Mouse (Mus musculus) embryonic fibroblast, embryonic 13.5 days (primary cell): ENCODE data around the gene Mylk3. TPM values are rescaled to one million over a fixed set of nuclear protein-coding genes. Genes with fewer than 3 reads are reported as not detected.

Experiments
- H3K27ac ChIP-seq: 2 replicates; pipeline ENCODE4 v1.5.1; 2012; ENCODE audit warnings: low read length, control low read depth, inconsistent platforms; ENCODE audit not compliant: insufficient read depth
- H3K4me1 ChIP-seq: 2 replicates; pipeline ENCODE4 v1.6.1; 2011; ENCODE audit warnings: low read length; ENCODE audit not compliant: control insufficient read depth, insufficient read depth
- H3K4me3 ChIP-seq: 2 replicates; pipeline ENCODE4 v1.5.1; 2011; ENCODE audit warnings: mild to moderate bottlenecking, control low read depth, low read length; ENCODE audit not compliant: insufficient read depth
- CTCF ChIP-seq: IDR thresholded peaks from 2 replicates; pipeline ENCODE4 v1.5.1; 2011; ENCODE audit warnings: mild to moderate bottlenecking, control low read depth, low read length, moderate library complexity, borderline replicate concordance; ENCODE audit not compliant: insufficient read depth
- POLR2A ChIP-seq: IDR thresholded peaks from 2 replicates; pipeline ENCODE4 v1.6.1; 2011; ENCODE audit warnings: low read depth, mild to moderate bottlenecking, control low read depth, low read length, moderate library complexity
- polyA plus RNA-seq: library from polyadenylated mRNA; stranded (reverse); fragments of >200 nt; gene quantifications from 2 replicates; pipeline ENCODE4 v1.2.4, GENCODE M21; 2011; ENCODE audit warnings: low read depth; ENCODE audit not compliant: missing spikeins, insufficient read length

The Mylk3 gene
- polyA plus RNA-seq, 1 experiment = 0.37 TPM

DNA sequence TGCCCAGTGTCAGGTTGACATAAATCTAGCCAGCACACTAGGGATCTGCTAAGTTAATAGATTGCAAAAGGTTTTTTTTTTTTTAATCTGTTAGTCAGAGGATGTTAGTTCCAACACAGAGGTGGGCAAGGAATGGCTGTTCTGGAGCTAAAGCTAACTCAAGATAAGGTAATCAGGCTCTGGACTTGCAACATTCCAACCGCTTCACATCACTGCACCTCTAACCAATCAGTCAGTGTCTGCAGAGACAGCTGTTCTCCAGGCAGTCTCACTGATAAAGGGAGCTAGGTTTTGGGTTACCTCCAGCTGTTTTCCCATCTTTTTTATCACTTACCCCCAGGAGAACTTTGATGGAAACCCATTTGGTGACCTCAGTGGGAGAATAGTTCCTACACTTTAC, 5.3 kb upstream of the Mylk3 start:
- no peak overlapping the region for H3K27ac ChIP-seq
- TF ChIP-seq CTCF = no peak
- no peak for TF ChIP-seq POLR2A
- H3K4me1 ChIP-seq = no peaks in the 10 kb centered on the region
- H3K4me3 ChIP-seq = no peak overlapping the region

DNA sequence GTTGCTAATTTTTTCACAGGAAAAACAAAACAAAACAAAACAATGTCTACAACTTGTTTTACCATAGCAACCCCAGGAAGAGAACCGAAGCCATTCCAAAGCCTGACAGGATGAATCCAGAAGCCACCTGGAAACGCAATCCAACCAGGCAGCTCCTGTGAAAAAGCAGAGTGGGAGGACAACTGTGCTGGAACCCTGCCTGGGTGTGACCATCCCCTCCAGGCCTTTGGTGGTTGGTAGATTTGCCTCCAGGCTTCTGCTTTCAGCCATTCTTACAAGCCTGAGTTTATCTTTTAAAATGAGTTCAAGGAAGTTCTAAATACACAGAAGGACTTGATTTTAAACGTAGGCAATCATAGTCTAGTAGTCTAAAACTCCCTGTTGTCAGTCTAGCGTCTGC, 4.2 kb downstream of the Mylk3 start:
- TF ChIP-seq CTCF (no peak), POLR2A (no peak)
- no peak overlapping the region for H3K4me3 ChIP-seq
- H3K4me1 ChIP-seq = peaks cover 7% of the 10 kb centered on the region
- no peak overlapping the region for H3K27ac ChIP-seq

DNA sequence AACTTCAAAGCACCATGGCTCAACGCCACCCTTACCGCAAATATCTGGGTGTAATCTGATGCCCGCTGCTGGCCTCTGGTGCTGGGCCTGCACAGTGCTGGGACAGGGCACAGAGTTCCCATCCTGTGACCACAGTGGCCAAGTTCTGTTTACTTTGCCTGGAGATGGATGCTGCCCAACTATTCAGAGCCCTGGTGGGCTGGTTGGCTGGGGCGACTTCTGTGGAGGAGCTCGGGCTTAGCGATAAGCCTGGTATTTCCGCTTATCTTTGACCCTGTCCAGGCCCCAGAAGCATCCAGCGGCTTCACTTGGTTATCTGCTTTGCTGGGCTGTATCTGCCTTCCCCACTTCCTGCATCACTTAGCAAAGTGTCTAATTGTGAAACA, 5.3 kb downstream of the Mylk3 start:
- no peak for TF ChIP-seq POLR2A
- no peak for TF ChIP-seq CTCF
- no peak overlapping the region for H3K27ac ChIP-seq
- H3K4me1 ChIP-seq = peaks cover 7% of the 10 kb centered on the region
- H3K4me3 ChIP-seq = no peak overlapping the region

DNA sequence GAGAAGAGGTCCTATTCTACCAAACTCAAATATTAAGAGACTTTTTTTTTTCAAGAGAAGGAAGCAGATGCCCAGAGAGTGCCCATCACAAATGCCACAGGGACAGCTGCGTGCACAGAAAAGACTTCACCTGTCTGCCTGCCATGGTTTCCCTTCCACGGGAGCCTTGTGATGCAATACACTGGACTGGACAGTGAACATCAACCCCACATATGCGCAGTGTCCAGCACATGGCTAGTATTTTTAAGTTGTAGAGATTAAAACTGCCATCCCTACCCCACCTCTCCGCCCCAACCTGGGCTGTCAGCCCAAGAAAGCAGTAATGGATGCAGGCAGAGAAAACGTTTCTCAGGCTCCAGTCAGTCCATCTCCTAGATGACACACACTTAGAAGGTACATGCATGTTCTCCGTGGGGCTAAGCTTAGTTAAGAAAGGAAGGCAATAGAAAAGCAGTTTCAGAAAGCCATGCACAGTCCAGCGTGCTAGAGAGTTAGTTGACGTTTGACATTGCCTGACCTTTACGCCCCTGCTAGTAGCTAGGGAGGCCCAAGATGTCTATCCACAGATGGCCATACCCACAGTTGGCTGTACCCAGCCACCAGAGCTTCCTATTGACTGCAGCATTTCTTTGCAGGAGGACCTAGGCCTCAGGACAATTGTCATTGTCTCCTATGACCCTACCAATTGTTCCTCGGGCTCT, 5.9 kb downstream of the Mylk3 start:
- Histone ChIP-seq H3K27ac (no peak overlapping the region), H3K4me3 (no peak overlapping the region), H3K4me1 (peaks cover 7% of the 10 kb centered on the region)
- TF ChIP-seq POLR2A (no peak), CTCF (no peak)

DNA sequence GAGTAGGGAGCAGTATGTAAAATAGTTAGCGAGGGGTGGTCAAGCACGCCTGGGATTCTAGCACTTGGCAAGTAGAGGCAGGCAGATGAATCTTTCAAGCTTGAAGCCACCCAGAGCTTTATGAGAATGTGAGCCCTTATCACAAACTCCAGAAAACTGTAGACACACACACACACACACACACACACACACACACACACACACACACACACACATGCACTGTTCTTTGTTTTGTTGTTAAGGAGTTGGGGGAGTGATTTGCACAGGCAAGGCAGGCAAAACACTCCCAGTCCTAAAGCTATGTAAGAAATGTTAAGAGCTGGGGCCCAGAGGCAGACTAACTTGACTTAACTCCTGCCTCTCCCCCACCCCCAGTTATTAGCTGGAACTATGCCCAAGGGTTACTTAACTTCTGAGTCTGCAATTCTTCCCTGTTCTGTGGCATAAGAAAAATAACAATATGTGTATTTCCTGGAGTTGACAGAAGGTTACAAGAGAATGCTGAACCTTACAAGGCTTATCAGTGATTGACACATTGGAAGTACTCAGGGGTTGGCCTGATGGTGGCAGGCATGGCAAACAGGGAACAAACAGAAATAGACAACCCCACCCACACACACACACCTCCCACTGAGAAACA, 6.9 kb downstream of the Mylk3 start:
- peak overlapping the region; percentile 36; the same call in 1 of the 2 replicates for H3K27ac ChIP-seq
- TF ChIP-seq POLR2A = no peak
- no peak for TF ChIP-seq CTCF

DNA sequence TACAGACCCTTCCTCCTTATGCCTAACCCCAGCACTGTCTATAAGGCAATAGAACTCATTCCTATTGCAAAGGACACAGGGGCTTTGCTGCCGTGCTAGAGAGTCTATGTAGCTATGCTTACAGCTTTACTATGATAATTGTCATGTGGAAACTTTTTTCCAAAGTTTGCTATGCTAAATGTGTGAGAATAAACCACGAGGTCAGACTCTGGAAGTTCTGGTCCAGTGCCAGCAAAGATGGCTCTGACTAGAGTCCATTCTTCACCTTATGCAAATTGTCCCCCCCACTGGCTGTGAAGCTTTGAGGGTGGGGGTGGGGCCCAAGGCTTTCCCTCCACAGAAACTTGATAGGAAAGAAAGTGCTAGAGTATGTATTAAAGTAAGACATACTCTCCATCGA, 9.6 kb downstream of the Mylk3 start:
- Histone ChIP-seq H3K4me3 (no peak overlapping the region), H3K27ac (no peak overlapping the region), H3K4me1 (peaks cover 10% of the 10 kb centered on the region)
- TF ChIP-seq CTCF (no peak), POLR2A (no peak)

More for the DNA sequence above, 6.9 kb downstream of the Mylk3 start:
- no peak overlapping the region for H3K4me3 ChIP-seq
- peaks cover 7% of the 10 kb centered on the region for H3K4me1 ChIP-seq

DNA sequence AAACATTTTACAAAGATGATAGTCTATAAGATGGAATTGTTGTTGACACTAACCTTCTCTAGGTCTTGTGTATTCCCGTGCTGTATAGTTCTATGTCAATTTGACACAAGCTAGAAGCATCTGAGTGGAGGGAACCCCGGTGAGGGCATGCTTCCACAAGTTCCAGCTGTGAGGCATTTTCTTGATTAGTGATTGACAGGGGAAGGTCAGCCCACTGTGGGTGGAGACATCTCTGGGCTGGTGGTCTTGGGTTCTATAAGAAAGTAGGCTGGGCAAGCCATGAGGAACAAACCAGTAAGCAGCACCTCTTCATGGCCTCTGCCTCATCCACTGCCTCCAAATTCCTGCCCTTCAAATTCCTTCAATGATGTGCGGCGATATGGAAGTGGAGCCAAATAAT, 11.9 kb downstream of the Mylk3 start:
- no peak for TF ChIP-seq POLR2A
- no peak for TF ChIP-seq CTCF
- peaks cover 7% of the 10 kb centered on the region for H3K4me1 ChIP-seq
- no peak overlapping the region for H3K4me3 ChIP-seq
- H3K27ac ChIP-seq = no peak overlapping the region

DNA sequence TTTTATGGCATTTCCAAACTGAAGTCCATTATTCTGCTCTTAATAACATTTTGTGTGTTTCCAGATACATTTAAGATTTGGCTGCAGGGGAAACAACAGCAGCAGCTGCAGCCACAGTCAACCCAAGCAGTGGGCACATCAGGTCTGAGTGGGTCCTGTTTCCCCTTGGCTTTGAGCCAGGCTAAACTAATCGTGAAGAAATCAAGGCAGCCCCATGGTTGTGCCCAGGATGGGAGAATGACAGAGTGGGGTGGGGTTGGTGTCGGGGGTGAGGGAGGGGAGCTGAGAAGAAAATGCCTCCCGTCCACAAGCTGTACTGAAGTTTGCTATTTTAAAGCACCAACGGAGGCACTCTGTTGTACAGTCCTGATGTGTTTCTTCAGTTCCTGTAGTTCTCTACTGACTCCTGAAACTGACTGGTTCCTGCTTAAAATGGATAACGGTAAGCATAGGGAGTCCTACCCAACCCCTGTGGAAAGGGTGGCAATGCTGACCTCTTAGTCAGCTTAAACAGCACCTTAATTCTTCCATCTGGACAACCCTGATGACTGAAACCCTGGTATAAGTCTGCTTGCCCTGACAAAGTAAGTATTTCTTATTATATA, 12.6 kb downstream of the Mylk3 start:
- Histone ChIP-seq H3K4me1 (peaks cover 2% of the 10 kb centered on the region; the same call in 1 of the 2 replicates), H3K27ac (peak overlapping the region; percentile 35), H3K4me3 (no peak overlapping the region)
- TF ChIP-seq POLR2A (no peak), CTCF (no peak)

DNA sequence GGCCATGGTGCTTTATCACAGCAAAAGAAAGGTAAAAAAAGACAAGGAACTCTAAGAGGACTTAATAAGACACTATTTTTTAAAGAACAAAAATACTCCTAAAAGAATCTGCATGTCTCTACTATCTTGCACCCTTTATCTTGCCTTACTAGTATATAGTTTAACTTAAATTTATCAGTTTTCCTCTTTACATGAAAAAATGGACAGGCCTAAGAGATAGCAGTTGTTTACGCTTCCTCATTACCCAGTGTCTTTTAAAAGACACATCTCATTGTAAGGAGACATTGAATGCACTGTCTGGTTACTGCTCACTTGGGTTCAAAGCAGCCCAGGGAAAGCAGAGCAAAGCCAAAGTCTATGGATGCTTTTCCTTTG, 13.7 kb downstream of the Mylk3 start:
- H3K4me3 ChIP-seq = no peak overlapping the region
- no peak overlapping the region for H3K27ac ChIP-seq
- TF ChIP-seq POLR2A (no peak), CTCF (no peak)
- H3K4me1 ChIP-seq = peaks cover 2% of the 10 kb centered on the region; the same call in 1 of the 2 replicates

DNA sequence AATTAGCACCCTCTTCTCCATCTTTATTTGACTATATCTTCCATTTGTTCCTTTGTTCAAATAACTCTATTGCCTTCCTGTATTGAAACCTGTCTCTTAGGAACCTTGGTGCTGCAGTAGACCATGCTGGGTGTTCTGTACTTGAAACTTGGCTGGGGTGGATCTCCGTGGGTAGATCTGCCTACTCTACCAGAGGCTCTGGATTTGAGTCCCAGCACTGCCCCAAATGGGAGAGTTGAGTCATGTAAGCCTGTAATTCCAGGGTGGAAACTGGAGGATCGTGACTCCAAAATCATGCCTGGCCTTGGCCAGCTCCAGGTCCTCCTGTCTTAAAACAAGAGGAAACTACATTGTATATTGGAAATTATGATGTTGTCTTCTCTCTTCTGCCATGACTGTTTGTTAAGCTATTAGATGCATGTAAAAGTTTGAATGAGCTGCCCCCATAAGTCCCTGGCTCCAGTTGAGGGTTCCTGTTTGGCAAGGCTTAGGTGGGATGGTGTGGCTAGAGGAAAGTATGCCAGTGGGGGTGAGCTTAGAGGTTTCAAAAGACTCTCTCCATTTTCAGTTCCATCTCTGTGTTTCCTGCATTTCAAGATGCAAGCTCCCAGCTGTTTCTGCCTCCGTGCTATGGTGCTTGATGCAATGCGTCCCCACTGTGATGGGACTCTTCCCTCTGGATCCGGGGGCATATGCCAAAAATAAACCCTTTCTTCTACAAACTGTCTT, 14.2 kb downstream of the Mylk3 start:
- Histone ChIP-seq H3K27ac (no peak overlapping the region), H3K4me3 (no peak overlapping the region), H3K4me1 (peaks cover 2% of the 10 kb centered on the region; the same call in 1 of the 2 replicates)
- TF ChIP-seq CTCF = no peak
- TF ChIP-seq POLR2A = no peak
